Mouse (Mus musculus) erythroblast, adult 5-6 weeks (primary cell): Measurements from ENCODE around the gene Ddx17. TPM values are rescaled to one million over a fixed set of nuclear protein-coding genes. Genes with fewer than 3 reads are reported as not detected.

ENCODE experiments used
- ATAC-seq: replicated peaks from 2 replicates; pipeline ENCODE4 v1.8.0; 2016; ENCODE audit warnings: moderate number of reproducible peaks, mild to moderate bottlenecking, moderate TSS enrichment, inconsistent platforms; ENCODE audit not compliant: poor library complexity, low FRiP score, severe bottlenecking
- total RNA-seq, 2 experiments: library from RNA; stranded (forward) in 1 of 2; stranded (reverse) in 1 of 2; fragments of 150-400 nt in 1 of 2; fragments of 200-764, 138-1000 nt in 1 of 2; gene quantifications; 2 replicates each; pipeline versions ENCODE4 v1.2.3 to v1.2.4; 2015 to 2017; ENCODE audit warnings: low replicate concordance in 2 of 2

Ddx17 gene
- 58.0 and 58.7 TPM in 2 replicates for total RNA-seq (2015; ENCODE audit: low replicate concordance)
- total RNA-seq (2017; ENCODE audit: low replicate concordance) = 96.5 and 123 TPM in 2 replicates

- peak; percentile 92 for ATAC-seq
Measured at GRCm38 (mm10) chr15:79546410-79547288, at the start of gene Ddx17. Gene Ddx17 (minus strand): TSS chr15:79546741.

GRCm38 (mm10) chr15:79581581-79581980, 35.0 kb upstream of the Ddx17 start:
- ATAC-seq = no peak

GRCm38 (mm10) chr15:79577671-79578426, 31.3 kb upstream of the Ddx17 start:
- no peak for ATAC-seq

GRCm38 (mm10) chr15:79576947-79577346, 30.4 kb upstream of the Ddx17 start:
- no peak for ATAC-seq

- ATAC-seq = no peak
Measured at GRCm38 (mm10) chr15:79575543-79576222, 29.1 kb upstream of the Ddx17 start.

- no peak for ATAC-seq
Measured at GRCm38 (mm10) chr15:79562417-79562816, 15.9 kb upstream of the Ddx17 start.

GRCm38 (mm10) chr15:79559649-79560048, 13.1 kb upstream of the Ddx17 start:
- no peak for ATAC-seq

- no peak for ATAC-seq
Measured at GRCm38 (mm10) chr15:79552566-79552965, 6.0 kb upstream of the Ddx17 start.

GRCm38 (mm10) chr15:79548226-79548625, 1.7 kb upstream of the Ddx17 start:
- no peak for ATAC-seq

GRCm38 (mm10) chr15:79547289-79547820, 814 bp upstream of the Ddx17 start:
- ATAC-seq = peak; percentile 15; the same call in 1 of the 2 replicates

- peak; percentile 44 for ATAC-seq
Measured at GRCm38 (mm10) chr15:79545921-79546399, 581 bp downstream of the Ddx17 start.

GRCm38 (mm10) chr15:79545496-79545895, 1.0 kb downstream of the Ddx17 start:
- ATAC-seq = no peak

- no peak for ATAC-seq
Measured at GRCm38 (mm10) chr15:79543968-79544367, 2.6 kb downstream of the Ddx17 start.

- ATAC-seq = no peak
Measured at GRCm38 (mm10) chr15:79533796-79534195, 12.7 kb downstream of the Ddx17 start.

GRCm38 (mm10) chr15:79529935-79530334, 16.6 kb downstream of the Ddx17 start:
- ATAC-seq = no peak

GRCm38 (mm10) chr15:79527991-79528639, 18.4 kb downstream of the Ddx17 start:
- no peak for ATAC-seq

- ATAC-seq = no peak
Measured at GRCm38 (mm10) chr15:79527192-79527591, 19.3 kb downstream of the Ddx17 start.

- ATAC-seq = no peak
Measured at GRCm38 (mm10) chr15:79525979-79526768, 20.4 kb downstream of the Ddx17 start.
